Mouse (Mus musculus): ENCODE data around the gene Ccl11. TPM values are rescaled to one million over a fixed set of nuclear protein-coding genes. Genes with fewer than 3 reads are reported as not detected.

Ccl11 gene
- polyA plus RNA-seq, 1 experiment from 2014 or later, result 66.6 TPM

GRCm38 (mm10) chr11:82019389-82019788 is 38.2 kb upstream of the Ccl11 start:
- H3K9me3 ChIP-seq (ENCODE audit: control insufficient read depth), result no peaks in the 10 kb centered on the region
- no peak overlapping the region for H3K27ac ChIP-seq (ENCODE audit: low read depth, low read length)

GRCm38 (mm10) chr11:82019793-82020192 is 37.8 kb upstream of the Ccl11 start:
- peak; percentile 63; the same call in 1 of the 2 replicates for ATAC-seq
- Histone ChIP-seq H3K9ac (ENCODE audit: low read depth, low read length) (no peak overlapping the region), H3K27me3 (replicated peaks; ENCODE audit: control insufficient read depth, insufficient read depth, low read length) (no peaks in the 10 kb centered on the region), H3K4me2 (replicated peaks; ENCODE audit: low read depth) (no peak overlapping the region), H3K4me1 (replicated peaks; ENCODE audit: control insufficient read depth, insufficient read depth, low read length) (no peaks in the 10 kb centered on the region), H3K36me3 (ENCODE audit: control insufficient read depth, insufficient read depth) (no peaks in the 10 kb centered on the region), H3K9me3 (ENCODE audit: control insufficient read depth) (no peaks in the 10 kb centered on the region), H3K27ac (ENCODE audit: low read depth, low read length) (no peak overlapping the region), H3K4me3 (ENCODE audit: low read depth, low read length) (no peak overlapping the region)
- no peak for TF ChIP-seq CTCF (IDR thresholded peaks at IDR 0.05; ENCODE audit: low read depth)

More at GRCm38 (mm10) chr11:82019389-82019788, 38.2 kb upstream of the Ccl11 start:
- 27% methylated on average over 2 of the region's 2 CpGs for WGBS
- no peak for ATAC-seq
- no peak overlapping the region for H3K9ac ChIP-seq (ENCODE audit: low read depth, low read length)
- no peaks in the 10 kb centered on the region for H3K4me1 ChIP-seq (replicated peaks; ENCODE audit: control insufficient read depth, insufficient read depth, low read length)
- no peaks in the 10 kb centered on the region for H3K36me3 ChIP-seq (ENCODE audit: control insufficient read depth, insufficient read depth)
- H3K27me3 ChIP-seq (replicated peaks; ENCODE audit: control insufficient read depth, insufficient read depth, low read length), result no peaks in the 10 kb centered on the region
- H3K4me2 ChIP-seq (replicated peaks; ENCODE audit: low read depth), result no peak overlapping the region
- TF ChIP-seq CTCF (IDR thresholded peaks at IDR 0.05; ENCODE audit: low read depth), result no peak
- no peak overlapping the region for H3K4me3 ChIP-seq (ENCODE audit: low read depth, low read length)

GRCm38 (mm10) chr11:82021406-82021805 is 36.2 kb upstream of the Ccl11 start:
- no peak for ATAC-seq
- Histone ChIP-seq H3K4me2 (replicated peaks; ENCODE audit: low read depth) (no peak overlapping the region), H3K4me1 (replicated peaks; ENCODE audit: control insufficient read depth, insufficient read depth, low read length) (no peaks in the 10 kb centered on the region), H3K4me3 (ENCODE audit: low read depth, low read length) (no peak overlapping the region), H3K9ac (ENCODE audit: low read depth, low read length) (no peak overlapping the region), H3K36me3 (ENCODE audit: control insufficient read depth, insufficient read depth) (no peaks in the 10 kb centered on the region), H3K27me3 (replicated peaks; ENCODE audit: control insufficient read depth, insufficient read depth, low read length) (no peaks in the 10 kb centered on the region), H3K9me3 (ENCODE audit: control insufficient read depth) (no peaks in the 10 kb centered on the region), H3K27ac (ENCODE audit: low read depth, low read length) (no peak overlapping the region)
- no peak for TF ChIP-seq CTCF (IDR thresholded peaks at IDR 0.05; ENCODE audit: low read depth)
- 61% methylated on average over 3 of the region's 3 CpGs for WGBS

- H3K36me3 ChIP-seq (ENCODE audit: control insufficient read depth, insufficient read depth), result no peaks in the 10 kb centered on the region
- no peak for ATAC-seq
- no peak overlapping the region for H3K9ac ChIP-seq (ENCODE audit: low read depth, low read length)
- no peak for TF ChIP-seq CTCF (IDR thresholded peaks at IDR 0.05; ENCODE audit: low read depth)
- H3K27me3 ChIP-seq (replicated peaks; ENCODE audit: control insufficient read depth, insufficient read depth, low read length), result no peaks in the 10 kb centered on the region
- H3K9me3 ChIP-seq (ENCODE audit: control insufficient read depth), result no peaks in the 10 kb centered on the region
- WGBS, result 92% methylated on average over 6 of the region's 6 CpGs
- no peak overlapping the region for H3K4me3 ChIP-seq (ENCODE audit: low read depth, low read length)
- H3K4me2 ChIP-seq (replicated peaks; ENCODE audit: low read depth), result no peak overlapping the region
- no peaks in the 10 kb centered on the region for H3K4me1 ChIP-seq (replicated peaks; ENCODE audit: control insufficient read depth, insufficient read depth, low read length)
- no peak overlapping the region for H3K27ac ChIP-seq (ENCODE audit: low read depth, low read length)
Measured at GRCm38 (mm10) chr11:82022504-82023056, 35.0 kb upstream of the Ccl11 start.

GRCm38 (mm10) chr11:82023769-82024168 is 33.9 kb upstream of the Ccl11 start:
- H3K4me1 ChIP-seq (replicated peaks; ENCODE audit: control insufficient read depth, insufficient read depth, low read length), result no peaks in the 10 kb centered on the region
- ATAC-seq, result no peak
- no peaks in the 10 kb centered on the region for H3K27me3 ChIP-seq (replicated peaks; ENCODE audit: control insufficient read depth, insufficient read depth, low read length)
- no peak overlapping the region for H3K4me3 ChIP-seq (ENCODE audit: low read depth, low read length)
- no peak overlapping the region for H3K9ac ChIP-seq (ENCODE audit: low read depth, low read length)
- H3K27ac ChIP-seq (ENCODE audit: low read depth, low read length), result no peak overlapping the region
- no peak for TF ChIP-seq CTCF (IDR thresholded peaks at IDR 0.05; ENCODE audit: low read depth)
- no peak overlapping the region for H3K4me2 ChIP-seq (replicated peaks; ENCODE audit: low read depth)
- WGBS, result 77% methylated on average over 4 of the region's 4 CpGs
- H3K9me3 ChIP-seq (ENCODE audit: control insufficient read depth), result no peaks in the 10 kb centered on the region
- H3K36me3 ChIP-seq (ENCODE audit: control insufficient read depth, insufficient read depth), result no peaks in the 10 kb centered on the region

GRCm38 (mm10) chr11:82030171-82030570 is 27.5 kb upstream of the Ccl11 start:
- no peak overlapping the region for H3K27ac ChIP-seq (ENCODE audit: low read depth, low read length)
- no peaks in the 10 kb centered on the region for H3K4me1 ChIP-seq (replicated peaks; ENCODE audit: control insufficient read depth, insufficient read depth, low read length)
- no peak overlapping the region for H3K4me2 ChIP-seq (replicated peaks; ENCODE audit: low read depth)
- H3K9me3 ChIP-seq (ENCODE audit: control insufficient read depth), result no peaks in the 10 kb centered on the region
- no peak for TF ChIP-seq CTCF (IDR thresholded peaks at IDR 0.05; ENCODE audit: low read depth)
- no peak overlapping the region for H3K9ac ChIP-seq (ENCODE audit: low read depth, low read length)
- 80% methylated on average over 2 of the region's 2 CpGs for WGBS
- no peaks in the 10 kb centered on the region for H3K36me3 ChIP-seq (ENCODE audit: control insufficient read depth, insufficient read depth)
- no peaks in the 10 kb centered on the region for H3K27me3 ChIP-seq (replicated peaks; ENCODE audit: control insufficient read depth, insufficient read depth, low read length)
- no peak overlapping the region for H3K4me3 ChIP-seq (ENCODE audit: low read depth, low read length)
- ATAC-seq, result no peak

GRCm38 (mm10) chr11:82032136-82032535 is 25.5 kb upstream of the Ccl11 start:
- Histone ChIP-seq H3K27me3 (replicated peaks; ENCODE audit: control insufficient read depth, insufficient read depth, low read length) (no peaks in the 10 kb centered on the region), H3K4me1 (replicated peaks; ENCODE audit: control insufficient read depth, insufficient read depth, low read length) (no peaks in the 10 kb centered on the region), H3K4me2 (replicated peaks; ENCODE audit: low read depth) (no peak overlapping the region), H3K27ac (ENCODE audit: low read depth, low read length) (no peak overlapping the region), H3K9me3 (ENCODE audit: control insufficient read depth) (no peaks in the 10 kb centered on the region), H3K4me3 (ENCODE audit: low read depth, low read length) (no peak overlapping the region), H3K36me3 (ENCODE audit: control insufficient read depth, insufficient read depth) (no peaks in the 10 kb centered on the region), H3K9ac (ENCODE audit: low read depth, low read length) (no peak overlapping the region)
- TF ChIP-seq CTCF (IDR thresholded peaks at IDR 0.05; ENCODE audit: low read depth), result no peak
- no peak for ATAC-seq
